Mouse (Mus musculus): Measurements from ENCODE around the gene S100a2.

GRCm38 (mm10) chr3:90615415-90615814 is 25.4 kb downstream of the S100a2 start:
- TF ChIP-seq CTCF (IDR thresholded peaks at IDR 0.05; ENCODE audit: control insufficient read depth, insufficient read depth, insufficient read length) (peak; percentile 80), CEBPB (IDR thresholded peaks at IDR 0.05; ENCODE audit: low read depth) (no peak), MAX (IDR thresholded peaks at IDR 0.05) (no peak), MYOD1 (IDR thresholded peaks at IDR 0.05; ENCODE audit: control insufficient read depth, insufficient read length, low read depth) (no peak), USF1 (IDR thresholded peaks at IDR 0.05; ENCODE audit: low read depth) (no peak), FOSL1 (IDR thresholded peaks at IDR 0.05; ENCODE audit: insufficient read depth, low read length, poor library complexity, severe bottlenecking) (no peak), MYOG (IDR thresholded peaks at IDR 0.05; ENCODE audit: control insufficient read depth, extremely low read depth, insufficient read length) (no peak)
